Mouse (Mus musculus): ENCODE measurements around the gene Ank.

The Ank gene

DNA sequence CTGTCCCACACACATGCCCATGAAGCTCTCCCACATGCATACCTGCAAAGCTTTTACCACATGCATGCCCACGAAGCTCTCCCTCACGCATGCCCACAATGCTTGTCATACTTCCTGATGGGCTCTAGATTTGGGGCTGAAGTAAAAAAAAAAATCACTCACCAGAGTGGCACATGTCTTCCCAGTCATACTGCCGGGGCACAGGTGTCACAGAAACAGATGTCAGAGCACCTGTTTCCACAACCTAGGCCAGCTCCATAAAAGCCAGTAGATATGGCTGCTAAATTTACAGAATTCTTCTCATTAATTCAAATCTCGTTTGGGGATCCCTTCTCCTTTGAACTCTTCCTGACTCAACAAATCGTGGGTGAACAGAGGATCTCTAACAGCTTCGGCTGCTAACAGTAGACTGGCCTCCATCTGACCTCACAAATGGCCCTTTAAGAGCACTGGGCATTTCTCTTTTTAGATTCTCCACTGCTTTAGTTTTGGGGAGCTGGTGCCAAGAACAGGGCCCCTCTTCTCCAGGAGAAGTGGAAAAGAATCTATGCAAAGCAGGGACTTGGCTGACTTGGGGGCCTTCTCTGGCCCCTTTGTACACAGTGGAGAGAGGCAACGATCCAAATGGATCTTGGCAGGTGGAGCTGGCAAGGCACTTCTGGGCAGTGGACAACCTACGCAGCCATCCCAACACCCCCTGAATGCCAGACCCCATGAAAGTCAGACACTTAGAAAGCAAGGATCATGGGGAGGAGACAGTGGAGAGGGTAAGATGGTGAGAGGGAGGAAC, 108.7 kb downstream of the Ank start:
- DNase-seq (ENCODE audit: low read depth, low spot score) = no peak

DNA sequence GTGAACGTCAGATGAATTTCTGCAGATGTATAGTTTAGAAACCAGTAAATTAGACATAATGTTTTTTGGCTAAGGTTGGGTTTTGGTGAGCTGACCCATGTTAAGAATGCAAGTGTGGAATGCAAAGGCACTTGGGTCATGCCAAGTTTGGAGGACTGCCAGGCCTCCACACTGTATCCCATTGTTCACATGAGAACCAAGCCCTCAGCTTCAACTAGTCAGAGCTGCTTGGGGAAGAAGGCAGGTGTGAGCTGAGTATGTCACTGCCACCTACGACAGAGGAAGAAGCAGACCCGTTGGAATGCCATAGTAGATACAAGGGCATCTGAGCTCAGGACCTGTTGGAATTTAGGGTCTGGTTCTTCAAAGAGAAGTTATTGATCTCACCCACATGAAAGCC, 109.5 kb downstream of the Ank start:
- peak; percentile 82 for DNase-seq (ENCODE audit: low read depth, low spot score)

DNA sequence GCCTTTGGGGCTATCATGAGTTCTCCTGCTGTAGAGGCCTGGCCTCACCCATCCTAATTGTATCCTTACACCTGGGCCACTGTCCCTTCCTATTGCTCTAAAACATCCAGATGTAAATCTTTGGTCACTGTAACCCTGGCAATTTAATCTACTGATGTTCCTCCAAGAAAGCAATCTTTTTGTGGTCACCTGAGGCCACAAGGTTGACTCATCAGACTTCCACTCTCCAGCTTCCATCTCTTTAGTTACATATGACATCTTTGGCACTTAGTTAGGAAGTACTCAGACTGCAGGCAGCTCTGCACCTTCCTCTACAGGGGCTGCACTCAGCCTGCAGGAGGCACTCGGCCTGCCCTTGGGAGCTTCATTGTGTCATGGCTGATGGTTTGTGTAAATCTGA, 110.4 kb downstream of the Ank start:
- peak; percentile 56 for DNase-seq (ENCODE audit: low read depth, low spot score)

DNA sequence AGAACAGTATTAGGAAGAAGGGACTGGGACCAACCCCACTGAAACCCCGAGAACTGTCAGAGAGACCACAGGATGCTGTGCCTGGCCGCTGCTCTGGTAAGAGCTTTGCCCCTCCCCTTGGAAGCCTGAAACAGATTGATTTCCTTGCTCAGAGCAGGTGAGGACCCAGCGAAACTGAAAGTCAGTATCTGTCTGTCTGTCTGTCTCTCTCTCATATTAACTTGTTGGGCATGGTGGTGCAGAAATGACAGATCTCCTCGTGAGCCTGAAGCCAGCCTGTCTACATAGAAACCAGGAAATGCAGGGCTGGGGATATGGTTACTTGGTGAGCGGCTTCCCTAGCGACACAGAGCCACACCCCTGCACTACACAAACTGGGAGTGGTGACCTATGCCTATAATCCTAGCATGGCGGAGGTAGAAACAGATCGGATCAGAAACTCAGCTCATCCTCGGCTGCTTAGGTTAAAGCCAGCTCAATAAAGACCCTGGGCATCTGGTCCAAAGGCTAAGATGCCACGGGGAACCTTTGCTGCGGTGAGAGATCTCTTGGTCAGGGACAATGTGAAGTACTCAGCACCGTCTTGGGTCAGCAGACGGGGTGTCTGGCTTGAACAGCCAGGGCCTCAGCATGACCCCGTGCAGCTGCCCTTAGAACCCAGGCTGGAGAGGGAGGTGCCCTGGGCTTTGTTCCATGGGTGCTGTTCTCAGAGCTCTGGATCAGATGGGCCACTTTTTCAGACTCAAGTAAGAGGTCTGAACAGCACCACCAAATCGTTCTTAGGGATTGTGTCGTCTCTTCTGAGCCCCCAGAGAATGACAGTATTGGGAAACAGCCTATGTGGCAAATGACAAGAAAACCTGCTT, 111.7 kb downstream of the Ank start:
- no peak for DNase-seq (ENCODE audit: low read depth, low spot score)

DNA sequence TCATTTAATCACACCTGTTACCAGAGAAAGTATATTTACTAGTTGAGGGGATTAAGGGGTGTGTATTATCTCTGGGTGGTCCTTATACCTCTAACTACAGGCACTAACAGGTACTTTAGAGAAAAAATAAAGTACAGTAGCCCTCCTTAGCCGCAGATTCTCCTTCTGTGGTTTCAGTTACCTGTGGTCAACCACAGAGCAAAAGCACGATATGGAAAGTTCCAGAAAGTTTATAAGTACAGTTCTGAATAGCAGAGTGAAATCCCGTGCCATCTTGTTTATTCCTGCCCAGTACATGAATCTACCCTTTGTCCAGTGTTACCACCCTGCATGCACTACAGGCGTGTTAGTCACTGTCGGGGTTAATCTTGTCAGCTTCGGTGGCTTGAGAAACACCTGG, 112.4 kb downstream of the Ank start:
- DNase-seq (ENCODE audit: low read depth, low spot score) = no peak

DNA sequence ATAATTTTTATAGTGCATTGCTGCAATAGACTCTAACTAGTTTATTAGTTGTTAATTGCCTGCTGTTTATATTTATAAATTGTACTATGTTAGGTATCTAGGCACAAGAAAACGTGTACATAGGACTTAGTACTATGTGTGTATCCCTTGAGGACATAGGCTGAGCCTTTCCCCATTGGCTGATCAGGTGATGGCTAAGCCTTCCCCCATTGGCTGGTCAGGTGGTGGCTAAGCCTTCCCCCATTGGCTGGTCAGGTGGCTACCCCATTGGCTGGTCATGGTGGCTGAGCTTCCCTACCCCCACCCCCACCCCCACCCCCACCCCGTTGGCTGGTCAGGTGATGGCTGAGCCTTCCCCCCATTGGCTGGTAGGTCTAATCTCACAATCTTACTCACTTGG, 113.4 kb downstream of the Ank start:
- DNase-seq (ENCODE audit: low read depth, low spot score) = no peak

DNA sequence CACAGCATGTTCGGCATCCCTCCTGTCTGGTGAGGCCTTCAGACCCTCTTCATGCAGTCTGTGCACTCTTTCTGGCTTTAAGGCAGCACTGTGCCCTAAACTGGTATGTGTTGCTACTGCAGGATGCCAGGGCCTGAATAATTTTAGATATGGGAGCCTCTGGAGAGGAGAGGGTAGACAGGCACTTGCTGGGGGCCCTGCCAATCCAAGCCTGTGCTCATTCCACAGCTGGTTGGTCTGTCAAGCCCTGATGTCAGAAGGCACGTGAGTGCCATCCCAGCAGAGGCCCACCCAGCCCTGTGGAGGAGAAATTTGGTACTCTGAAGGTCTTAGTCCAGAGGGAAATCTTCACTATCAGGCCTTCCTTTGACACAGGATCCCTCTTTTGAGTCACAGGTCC, 114.3 kb downstream of the Ank start:
- DNase-seq (ENCODE audit: low read depth, low spot score) = no peak

DNA sequence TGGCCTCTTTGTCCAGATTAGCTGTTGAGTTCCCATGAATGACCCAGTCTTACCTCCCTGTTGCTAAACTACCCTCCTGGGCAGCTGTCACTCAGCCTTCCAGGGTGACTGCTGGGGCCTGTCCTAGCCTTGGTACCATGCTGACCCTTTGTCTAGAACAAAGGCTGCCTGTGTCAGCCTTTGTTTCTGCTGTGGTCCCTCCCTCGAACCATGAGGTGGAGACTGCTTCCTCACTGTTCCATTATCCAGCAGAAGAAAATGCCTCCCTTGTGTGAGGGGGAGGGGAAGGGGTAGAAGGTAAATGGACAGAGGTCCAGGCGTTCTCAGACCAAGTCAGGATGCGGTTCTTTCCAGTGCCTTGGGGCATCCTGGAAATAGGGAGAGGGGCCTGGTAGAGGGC, 115.2 kb downstream of the Ank start:
- no peak for DNase-seq (ENCODE audit: low read depth, low spot score)

DNA sequence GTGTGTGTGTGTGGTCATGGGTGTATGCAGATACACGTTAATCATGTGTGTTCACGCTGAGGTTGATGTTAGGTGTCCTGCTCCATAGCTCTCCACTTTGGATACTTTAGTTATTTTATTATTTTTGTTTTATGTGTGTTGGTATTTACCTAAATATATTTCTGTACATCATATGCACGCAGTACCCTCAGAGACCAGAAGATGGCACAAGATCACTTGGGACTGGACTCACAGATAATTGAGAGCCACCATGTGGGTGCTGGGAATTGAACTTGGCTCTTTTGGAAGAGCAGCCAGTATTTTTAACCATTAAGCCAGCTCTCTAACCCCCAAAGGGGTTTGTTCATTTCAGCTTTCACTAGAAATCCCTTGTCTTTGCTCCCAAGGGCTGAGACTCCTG, 116.0 kb downstream of the Ank start:
- peak; percentile 68 for DNase-seq (ENCODE audit: low read depth, low spot score)

DNA sequence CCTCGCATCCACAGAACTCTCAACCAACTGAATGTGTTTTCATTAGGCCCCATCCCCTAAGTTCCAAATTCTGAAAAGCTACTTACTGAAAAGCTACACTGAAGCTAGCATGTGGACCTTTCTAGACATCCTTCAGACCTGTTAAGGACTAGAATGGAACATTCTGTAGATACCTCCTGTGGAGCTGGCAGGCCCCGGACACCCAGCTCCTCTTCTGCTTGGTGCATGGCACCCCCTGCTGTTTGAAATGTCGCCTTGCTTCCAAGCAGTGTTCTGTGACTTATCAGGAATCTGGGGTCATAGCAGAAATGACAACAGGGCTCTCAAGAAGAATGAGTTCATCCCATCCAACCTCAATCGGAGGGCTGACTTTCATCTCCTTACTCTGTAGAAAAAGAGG, 116.6 kb downstream of the Ank start:
- DNase-seq (ENCODE audit: low read depth, low spot score) = peak; percentile 59

DNA sequence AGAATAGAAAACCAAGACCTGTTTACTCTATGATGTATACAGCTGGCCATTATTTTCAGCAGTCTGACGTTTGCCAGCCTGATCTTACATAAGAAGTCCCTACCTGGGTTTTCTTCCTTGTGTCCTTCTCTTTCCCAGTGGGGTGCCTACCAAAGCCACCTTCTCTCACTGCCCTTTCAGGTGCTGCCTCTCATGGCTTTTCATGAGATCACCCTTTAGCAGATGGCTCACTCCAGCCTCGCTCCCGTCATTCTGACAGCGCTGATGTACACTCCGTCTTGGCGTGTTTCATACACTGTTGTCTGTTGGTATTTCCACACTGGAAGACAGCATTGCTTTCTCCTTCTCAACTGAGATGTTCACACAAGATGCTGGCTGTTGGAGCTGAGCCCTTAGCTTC, 117.1 kb downstream of the Ank start:
- DNase-seq (ENCODE audit: low read depth, low spot score) = no peak

DNA sequence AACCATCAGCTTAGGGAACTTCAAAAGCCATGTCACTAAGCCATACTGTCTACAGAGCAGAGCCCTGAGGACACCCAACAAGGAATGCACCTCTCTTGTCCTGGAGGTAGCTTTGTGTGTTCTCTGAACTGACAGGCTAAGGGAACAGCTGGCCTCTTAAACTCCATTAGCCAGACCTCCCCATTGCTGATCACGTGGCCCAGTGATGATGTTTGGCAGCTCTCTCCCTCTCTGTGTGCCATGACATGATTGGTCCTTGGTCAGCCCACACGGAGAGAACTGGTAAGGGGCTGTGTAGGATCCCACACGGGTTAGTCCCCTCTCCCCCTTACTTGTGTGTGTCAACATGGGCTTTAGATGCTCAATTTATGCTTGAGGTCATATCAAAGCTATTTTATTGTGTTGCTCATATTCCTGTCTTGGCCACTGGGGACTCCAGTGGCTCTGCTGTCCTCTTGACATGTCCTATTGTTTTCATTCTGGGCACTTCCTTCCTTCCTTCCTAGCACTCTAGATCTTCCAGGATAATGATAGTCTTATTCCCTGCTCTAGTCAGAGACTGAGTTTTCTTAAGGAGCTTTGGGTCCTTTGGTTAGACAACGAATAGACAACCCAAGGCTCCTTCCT, 119.1 kb downstream of the Ank start:
- no peak for DNase-seq (ENCODE audit: low read depth, low spot score)

DNA sequence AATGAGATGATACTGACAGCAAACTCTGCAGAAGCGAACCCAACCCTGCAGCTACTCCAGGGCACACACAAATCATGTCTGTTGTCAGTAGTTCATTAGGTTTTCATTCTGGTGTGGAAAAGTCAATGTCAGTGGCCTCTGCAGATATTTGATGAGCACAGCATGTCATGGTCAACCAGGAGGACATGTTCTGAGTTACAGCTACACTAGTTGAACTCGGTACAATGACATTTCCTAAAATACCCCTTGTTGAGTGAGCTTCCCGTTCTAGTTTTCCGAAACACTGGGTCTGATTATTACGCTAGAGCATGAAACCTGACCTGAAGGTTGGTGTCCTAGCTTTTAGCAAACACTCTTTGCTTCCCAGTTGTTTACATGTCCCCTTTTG, 119.6 kb downstream of the Ank start:
- DNase-seq (ENCODE audit: low read depth, low spot score) = no peak

DNA sequence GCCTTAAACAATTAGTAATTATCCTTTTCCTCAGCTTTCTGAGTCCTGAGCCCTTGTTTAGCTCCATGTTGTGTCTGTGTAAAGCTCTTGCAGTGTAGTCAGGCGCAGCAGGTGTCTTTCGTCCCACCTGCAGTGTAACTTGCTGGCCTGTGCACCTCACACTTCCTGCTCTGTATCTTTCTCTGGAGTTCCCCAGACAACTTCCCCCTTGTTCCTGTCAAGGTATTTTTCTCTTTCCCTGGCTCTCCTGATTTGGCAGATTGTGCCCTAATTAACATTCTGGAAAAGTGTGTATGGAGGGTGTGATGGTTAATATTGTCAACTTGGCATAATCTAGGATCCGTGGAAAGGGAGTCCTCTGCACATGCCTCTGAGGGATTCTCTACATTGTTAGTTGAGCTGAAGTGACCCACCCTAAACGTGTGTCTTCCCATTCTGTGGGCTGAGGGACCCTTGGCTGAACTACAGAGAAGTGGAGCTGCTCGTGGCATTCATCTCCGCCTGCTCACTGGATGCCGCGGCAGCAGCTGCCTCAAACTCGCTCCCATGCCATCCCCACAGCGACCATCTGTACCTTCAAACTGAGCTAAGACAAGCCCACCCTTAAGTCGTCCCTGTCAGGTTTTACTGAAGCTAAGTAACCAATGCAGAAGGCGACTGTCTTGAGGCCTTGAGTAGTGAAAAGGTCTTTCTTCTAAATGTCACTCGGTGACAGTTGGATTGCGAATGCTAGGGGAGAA, 121.8 kb downstream of the Ank start:
- DNase-seq (ENCODE audit: low read depth, low spot score) = no peak

DNA sequence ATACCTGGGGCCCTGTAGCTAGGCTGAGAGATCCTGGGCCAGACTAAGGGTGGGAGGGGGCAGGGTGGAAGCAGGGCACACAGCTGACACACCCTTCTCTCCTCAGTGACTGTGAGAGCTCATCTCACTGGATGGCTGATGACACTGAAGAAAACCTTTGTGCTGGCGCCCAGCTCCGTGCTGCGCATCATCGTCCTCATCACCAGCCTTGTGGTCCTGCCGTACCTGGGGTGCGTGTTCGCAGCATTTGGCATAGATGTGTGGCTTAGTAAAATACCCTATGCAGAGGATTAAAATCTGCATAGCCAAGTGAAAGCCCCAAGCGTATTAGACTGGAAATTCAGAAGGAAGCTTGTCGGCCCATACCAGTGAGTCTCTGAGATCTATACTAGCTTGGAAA, 124.3 kb downstream of the Ank start:
- DNase-seq (ENCODE audit: low read depth, low spot score) = no peak

DNA sequence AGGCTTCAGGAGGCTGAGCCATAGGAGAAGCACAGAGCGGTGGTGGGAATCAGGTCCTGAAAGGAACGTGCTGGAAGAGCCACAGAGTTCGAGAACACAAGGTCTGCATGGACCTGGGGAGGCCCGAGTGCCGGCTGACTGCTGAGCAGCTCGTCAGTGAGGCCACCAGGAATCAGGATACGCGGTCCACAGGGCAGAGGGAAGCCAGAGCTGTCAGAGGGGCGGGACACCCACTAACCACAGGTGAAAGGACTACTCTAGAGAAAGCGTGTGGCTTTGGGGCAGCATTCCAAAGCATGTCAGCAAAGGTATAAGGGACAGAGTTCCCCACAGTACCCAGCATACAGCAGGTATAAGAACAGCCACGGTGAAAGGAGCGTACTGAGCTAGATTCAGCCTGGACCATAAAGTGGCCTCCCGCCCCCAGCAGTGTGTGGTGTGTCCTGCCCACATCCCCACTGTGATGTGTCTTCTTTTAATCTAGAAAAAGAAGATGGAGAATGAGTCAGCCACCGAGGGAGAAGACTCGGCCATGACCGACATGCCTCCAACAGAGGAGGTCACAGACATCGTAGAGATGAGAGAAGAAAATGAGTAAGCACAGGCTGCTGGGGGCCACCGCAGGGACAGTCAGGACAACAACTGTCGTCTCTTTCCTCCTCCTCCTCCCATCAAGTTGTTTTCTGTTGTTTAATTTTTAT, 126.3 kb downstream of the Ank start:
- no peak for DNase-seq (ENCODE audit: low read depth, low spot score)

DNA sequence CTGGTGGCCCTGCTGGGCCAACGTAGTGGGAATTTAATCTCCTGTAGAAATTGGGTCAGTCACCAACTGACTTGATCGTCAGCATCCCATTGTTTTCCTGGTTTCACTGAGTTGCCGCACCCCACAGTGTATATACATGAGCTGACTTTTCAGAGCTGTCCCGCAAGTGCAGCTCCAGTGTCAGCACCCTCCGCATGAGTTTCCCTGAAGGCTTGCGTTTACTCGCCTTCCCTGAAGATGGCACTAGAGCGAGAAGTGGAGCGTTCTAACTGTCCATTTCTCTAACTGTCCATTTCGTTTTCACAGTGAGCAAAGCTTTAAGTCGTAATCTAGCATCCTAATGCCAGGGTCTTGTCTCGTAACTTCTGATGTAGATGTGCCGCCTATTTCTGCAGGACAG, 127.2 kb downstream of the Ank start:
- peak; percentile 38 for DNase-seq (ENCODE audit: low read depth, low spot score)

DNA sequence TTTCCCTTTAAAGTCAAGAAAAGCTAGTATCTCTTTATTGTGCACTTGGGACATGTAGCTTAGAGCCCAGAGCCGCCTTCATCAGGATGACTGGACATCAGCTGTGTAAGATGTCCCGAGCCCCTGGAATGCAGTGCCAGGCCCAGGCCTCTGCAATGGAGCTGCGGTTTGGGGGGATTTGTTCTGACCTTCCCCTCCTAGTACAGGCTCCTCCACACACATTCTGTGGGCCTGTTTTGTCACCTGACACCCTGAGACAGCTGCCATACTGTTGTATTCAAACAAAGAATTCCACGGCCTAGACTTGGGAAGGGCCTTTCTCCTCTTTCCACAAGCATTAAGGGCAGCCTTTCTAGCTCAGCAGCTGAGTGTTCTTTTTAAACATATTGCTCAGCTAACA, 128.5 kb downstream of the Ank start:
- no peak for DNase-seq (ENCODE audit: low read depth, low spot score)

DNA sequence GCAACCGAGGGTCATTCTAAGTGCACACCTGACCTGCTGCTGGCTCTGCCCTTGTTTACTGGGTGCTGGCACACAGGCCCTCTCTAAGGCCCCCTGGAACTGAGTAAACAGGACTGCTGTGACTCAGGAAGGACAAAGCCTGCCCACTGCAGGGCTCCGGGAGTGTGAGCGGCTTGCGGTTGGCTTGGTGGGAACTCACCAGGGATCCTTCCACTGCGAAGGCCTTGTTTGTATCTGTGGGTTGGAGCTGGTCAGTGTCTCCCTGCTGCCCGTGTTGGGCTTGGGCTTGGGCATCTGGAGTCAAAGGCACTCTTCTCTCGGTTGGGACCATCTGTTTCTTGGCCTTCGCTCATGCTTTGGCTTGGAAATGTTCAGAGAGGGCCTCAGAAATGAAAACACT, 129.1 kb downstream of the Ank start:
- no peak for DNase-seq (ENCODE audit: low read depth, low spot score)

DNA sequence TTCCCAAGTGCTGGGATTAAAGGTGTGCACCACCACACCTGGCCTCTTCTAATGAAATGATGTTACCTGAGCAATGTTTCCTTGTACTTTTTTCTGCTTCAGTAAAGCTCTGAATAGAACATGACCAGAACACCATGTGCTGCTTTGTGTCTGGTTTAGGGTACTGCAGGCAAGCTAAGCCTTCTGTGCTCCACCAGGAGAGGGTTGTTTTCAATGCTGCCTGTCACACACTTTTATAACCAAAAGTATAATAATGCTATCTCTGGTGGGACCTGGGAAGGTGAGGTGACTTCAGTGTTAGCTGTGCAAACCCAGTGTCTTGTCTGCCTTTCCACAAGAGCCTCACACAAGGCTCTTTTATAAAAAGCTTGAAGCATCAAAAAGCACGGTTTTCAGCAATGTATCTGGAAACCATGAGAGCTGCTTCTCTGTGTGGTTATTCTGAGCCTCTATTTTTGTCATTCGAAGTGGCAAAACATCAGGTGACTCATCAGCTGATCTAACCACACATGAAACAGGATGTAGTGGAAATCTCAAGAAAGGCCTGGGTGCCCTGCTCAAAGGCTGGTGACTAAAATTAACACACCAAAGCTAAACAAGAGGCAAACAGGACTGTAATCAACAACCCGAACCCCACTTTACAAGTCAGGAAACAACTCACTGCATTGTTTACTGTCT, 130.1 kb downstream of the Ank start:
- DNase-seq (ENCODE audit: low read depth, low spot score) = peak; percentile 81

DNA sequence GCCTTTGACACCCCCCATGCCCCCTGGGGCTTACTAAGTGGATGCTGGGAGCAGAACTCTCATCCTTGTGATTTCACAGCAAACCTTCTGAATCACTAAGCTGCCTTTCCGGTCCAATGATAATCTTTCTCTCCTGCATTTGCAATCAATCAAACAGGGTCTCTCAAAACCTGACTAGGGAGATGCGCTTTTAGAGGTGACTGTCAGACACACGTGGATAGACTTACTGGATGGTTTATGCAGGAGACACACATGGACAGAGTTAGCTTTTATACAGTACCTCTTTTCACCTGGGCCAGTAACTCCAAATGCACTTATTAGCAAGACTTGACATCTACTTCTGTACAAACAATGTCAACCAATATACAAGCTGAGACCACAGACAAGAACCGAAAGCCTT, 131.0 kb downstream of the Ank start:
- DNase-seq (ENCODE audit: low read depth, low spot score) = no peak

Measured in 3T3-L1 (cell line).